In the genomic region with DNA sequence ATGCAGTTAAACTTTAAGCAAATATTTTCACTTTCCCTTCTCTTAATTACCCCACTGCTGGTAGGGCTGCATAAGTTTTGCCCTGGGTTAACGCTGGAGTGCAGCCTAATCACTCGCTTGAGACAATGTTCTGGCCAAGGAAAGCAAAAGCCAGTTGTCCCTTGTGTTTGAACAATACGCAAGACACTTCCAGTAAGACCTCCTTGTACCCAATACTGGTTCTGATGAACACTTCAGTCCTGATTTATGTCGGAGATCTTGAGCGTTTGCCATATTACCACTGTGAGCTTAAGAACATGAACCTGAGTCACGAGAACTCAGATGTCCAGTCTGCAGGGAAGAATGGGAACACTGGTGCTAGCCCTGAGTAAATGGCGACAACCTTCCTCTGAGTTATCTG, we compare ENCODE assay signal across 28 mouse cellular contexts. TPM values are rescaled to one million over a fixed set of nuclear protein-coding genes. Genes with fewer than 3 reads are reported as not detected.
DNase-seq lines count a peak whose midpoint lies in the region; ATAC-seq and TF ChIP-seq lines count a peak whose summit lies in the region.
"Had no signal": no experiment of that assay in that cellular context is flagged by ENCODE, and none has a peak within 500 bp of the region (broad histone marks: within the 10 kb centered on the region; RNA-seq: fewer than 3 reads in every experiment).

No protein-coding gene starts in this region.

- no peak for ATAC-seq in stomach, embryonic 14.5 days (ENCODE audit: insufficient number of reproducible peaks, insufficient read depth, low FRiP score, low read depth)
- ATAC-seq in stomach, postnatal 0 days (ENCODE audit: low FRiP score, low TSS enrichment), result no peak
- ATAC-seq in CD4-positive, CD25-positive, alpha-beta regulatory T cell, adult 4 months, result no peak
- ATAC-seq: forebrain, embryonic 16.5 days had no signal

- H3K27ac ChIP-seq in kidney, adult 2 months (ENCODE audit: insufficient read depth, low read depth, low read length), result no peak overlapping the region
- peak overlapping the region; percentile 15; the same call in 1 of the 2 replicates for H3K27ac ChIP-seq in stomach, embryonic 14.5 days (ENCODE audit: low read length)
- no peak overlapping the region for H3K27ac ChIP-seq in stomach, postnatal 0 days (replicated peaks)
- H3K27ac ChIP-seq: embryonic facial prominence, embryonic 12.5 days; embryonic facial prominence, embryonic 15.5 days; forebrain, embryonic 12.5 days; hindbrain, embryonic 12.5 days; hindbrain, embryonic 15.5 days had no signal

- H3K9ac ChIP-seq in stomach, embryonic 14.5 days (replicated peaks; ENCODE audit: low read depth, low read length), result no peak overlapping the region
- no peak overlapping the region for H3K9ac ChIP-seq in stomach, postnatal 0 days (ENCODE audit: low read length)
- H3K9ac ChIP-seq: embryonic facial prominence, embryonic 12.5 days; embryonic facial prominence, embryonic 15.5 days; forebrain, embryonic 12.5 days; hindbrain, embryonic 12.5 days; hindbrain, embryonic 15.5 days had no signal

- 56% methylated on average over 7 of the region's 7 CpGs for WGBS in kidney, adult 2 months
- WGBS in stomach, embryonic 14.5 days, result 83% methylated on average over 7 of the region's 7 CpGs
- 83% methylated on average over 7 of the region's 7 CpGs for WGBS in stomach, postnatal 0 days

- no peak for TF ChIP-seq POLR2A in kidney, adult 2 months (IDR thresholded peaks at IDR 0.05; ENCODE audit: low read depth, low read length)

- H3K4me1 ChIP-seq in kidney, adult 2 months (ENCODE audit: control insufficient read depth, insufficient read depth, low read length), result peaks cover 6% of the 10 kb centered on the region; the same call in 1 of the 2 replicates
- peaks cover 10% of the 10 kb centered on the region; the same call in 1 of the 2 replicates for H3K4me1 ChIP-seq in stomach, embryonic 14.5 days (ENCODE audit: control insufficient read depth, insufficient read depth, low read length)
- H3K4me1 ChIP-seq in stomach, postnatal 0 days (replicated peaks; ENCODE audit: control insufficient read depth, insufficient read depth), result no peaks in the 10 kb centered on the region
- H3K4me1 ChIP-seq: forebrain, embryonic 12.5 days; hindbrain, embryonic 12.5 days; hindbrain, embryonic 15.5 days had no signal

- no peaks in the 10 kb centered on the region for H3K36me3 ChIP-seq in kidney, adult 2 months (ENCODE audit: control insufficient read depth, insufficient read depth, low read length)
- H3K36me3 ChIP-seq in stomach, embryonic 14.5 days (ENCODE audit: control insufficient read depth, insufficient read depth, low read length), result no peaks in the 10 kb centered on the region
- no peaks in the 10 kb centered on the region for H3K36me3 ChIP-seq in stomach, postnatal 0 days (ENCODE audit: control insufficient read depth, insufficient read depth, low read length)
- H3K36me3 ChIP-seq: embryonic facial prominence, embryonic 12.5 days; embryonic facial prominence, embryonic 15.5 days; forebrain, embryonic 12.5 days; G1E; hindbrain, embryonic 12.5 days; hindbrain, embryonic 15.5 days had no signal

- H3K4me2 ChIP-seq in stomach, embryonic 14.5 days (replicated peaks; ENCODE audit: low read depth, low read length), result no peak overlapping the region
- no peak overlapping the region for H3K4me2 ChIP-seq in stomach, postnatal 0 days (replicated peaks; ENCODE audit: low read depth)
- H3K4me2 ChIP-seq: embryonic facial prominence, embryonic 12.5 days; embryonic facial prominence, embryonic 15.5 days; forebrain, embryonic 12.5 days; heart, embryonic 11.5 days; hindbrain, embryonic 12.5 days; hindbrain, embryonic 15.5 days had no signal

- H3K9me3 ChIP-seq in stomach, embryonic 14.5 days (ENCODE audit: control insufficient read depth, low read depth, low read length), result no peaks in the 10 kb centered on the region
- no peaks in the 10 kb centered on the region for H3K9me3 ChIP-seq in stomach, postnatal 0 days (ENCODE audit: control insufficient read depth, low read length)
- H3K9me3 ChIP-seq: embryonic facial prominence, embryonic 12.5 days; embryonic facial prominence, embryonic 15.5 days; forebrain, embryonic 12.5 days; hindbrain, embryonic 12.5 days; hindbrain, embryonic 15.5 days had no signal

- no peaks in the 10 kb centered on the region for H3K27me3 ChIP-seq in kidney, adult 2 months (replicated peaks; ENCODE audit: control insufficient read depth, insufficient read depth, low read length)
- H3K27me3 ChIP-seq in stomach, embryonic 14.5 days (ENCODE audit: control insufficient read depth, insufficient read depth, low read length), result no peaks in the 10 kb centered on the region
- H3K27me3 ChIP-seq in stomach, postnatal 0 days (ENCODE audit: control insufficient read depth, insufficient read depth, low read length), result no peaks in the 10 kb centered on the region
- H3K27me3 ChIP-seq: CH12.LX; embryonic facial prominence, embryonic 12.5 days; embryonic facial prominence, embryonic 15.5 days; hindbrain, embryonic 12.5 days; hindbrain, embryonic 15.5 days; Patski had no signal

- DNase-seq in adrenal gland, adult (ENCODE audit: inconsistent age in 2 of 2, low spot score in 1 of 2), result peak; percentile 11 to 36
- DNase-seq in adrenal gland, postnatal 36 days, result no peak
- DNase-seq in kidney, adult 2 months, result peak; percentile 46
- no peak for DNase-seq in kidney, adult 18-20 months
- no peak for DNase-seq in stomach, postnatal 0 days (ENCODE audit: low spot score)
- DNase-seq in right cerebral cortex, postnatal 36 days (ENCODE audit: low spot score in 2 of 2), result no peak
- DNase-seq: adrenal gland, postnatal 25 days; cerebellum, adult 11 months; cerebellum, adult 2 months; cerebellum, adult 9-11 months; cerebellum, postnatal 25 days; gastrocnemius, postnatal 10 days; gastrocnemius, postnatal 36 days; heart, adult 11 months had no signal

- H3K4me3 ChIP-seq in kidney, adult 2 months (ENCODE audit: insufficient read depth, low read depth, low read length), result no peak overlapping the region
- no peak overlapping the region for H3K4me3 ChIP-seq in stomach, embryonic 14.5 days (ENCODE audit: low read depth, low read length)
- no peak overlapping the region for H3K4me3 ChIP-seq in stomach, postnatal 0 days (ENCODE audit: low read depth, low read length)
- H3K4me3 ChIP-seq: embryonic facial prominence, embryonic 12.5 days; embryonic facial prominence, embryonic 15.5 days; forebrain, embryonic 12.5 days; hindbrain, embryonic 12.5 days; hindbrain, embryonic 15.5 days had no signal

- TF ChIP-seq EP300 in stomach, postnatal 0 days (optimal IDR thresholded peaks at IDR 0.05), result no peak

- TF ChIP-seq CTCF in kidney, adult 2 months (conservative IDR thresholded peaks at IDR 0.05; ENCODE audit: insufficient read depth, insufficient read length, low read depth, low read length), result no peak
- no peak for TF ChIP-seq CTCF in stomach, postnatal 0 days (IDR thresholded peaks at IDR 0.05; ENCODE audit: low read depth)

RNA-seq across cellular contexts. Expression of a gene that starts 47.5 kb away (rescaled TPM):
- 10 to 100 TPM; 10.2 to 11.3 TPM for total RNA-seq in adrenal gland, postnatal 36 days (2021)
- polyA plus RNA-seq in kidney, adult 2 months (2012; rRNA removed), result 20.1 and 27.5 TPM in 2 replicates
- 28.3 and 35.7 TPM in 2 replicates for polyA plus RNA-seq in stomach, embryonic 14.5 days (2014; fragmentation: Nextera tagmentation; extraction: Ambion mirVana)
- 5.8 and 6.9 TPM in 2 replicates for polyA plus RNA-seq in stomach, postnatal 0 days (2015; fragmentation: Nextera tagmentation; extraction: Ambion mirVana)
- polyA plus RNA-seq in CD4-positive, CD25-positive, alpha-beta regulatory T cell, adult 4 months (2017; shearing (Covaris generic)), result not detected
- total RNA-seq: CH12.LX; common myeloid progenitor, adult 5-6 weeks; hematopoietic stem cell, adult 5-6 weeks had no signal
- polyA plus RNA-seq: G1E had no signal

Comparison
In these comparisons a context has a peak if more than half of its experiments do, and no peak if none do; other contexts are left out.
1. DNase-seq: peak in adrenal gland, adult (2 of 2) and kidney, adult 2 months (single experiment); none in adrenal gland, postnatal 36 days (0 of 2), kidney, adult 18-20 months (single experiment), stomach, postnatal 0 days (single experiment) and right cerebral cortex, postnatal 36 days (0 of 2).